Mouse (Mus musculus): ENCODE measurements around the gene Ptprj. TPM values are rescaled to one million over a fixed set of nuclear protein-coding genes. Genes with fewer than 3 reads are reported as not detected.

The Ptprj gene
- polyA plus RNA-seq, 1 experiment from 2014 or later: 3.0 TPM

GRCm38 (mm10) chr2:90562126-90562670 is 18.2 kb downstream of the Ptprj start:
- ATAC-seq (replicated peaks; ENCODE audit: insufficient number of reproducible peaks, low FRiP score, low TSS enrichment, low read depth) (no peak), DNase-seq (ENCODE audit: low spot score) (no peak)
- Histone ChIP-seq H3K4me1 (ENCODE audit: control insufficient read depth, insufficient read depth, low read length) (no peaks in the 10 kb centered on the region), H3K9ac (replicated peaks; ENCODE audit: low read length) (no peak overlapping the region), H3K9me3 (replicated peaks; ENCODE audit: control insufficient read depth, low read length) (no peaks in the 10 kb centered on the region), H3K4me3 (ENCODE audit: low read depth, low read length) (no peak overlapping the region), H3K36me3 (replicated peaks; ENCODE audit: control insufficient read depth, insufficient read depth, low read depth, low read length) (no peaks in the 10 kb centered on the region), H3K27me3 (ENCODE audit: control insufficient read depth, insufficient read depth, low read length) (no peaks in the 10 kb centered on the region), H3K27ac (replicated peaks; ENCODE audit: low read depth, low read length) (no peak overlapping the region), H3K4me2 (ENCODE audit: low read depth, low read length) (no peak overlapping the region)
- WGBS: 63% methylated on average over 8 of the region's 8 CpGs

GRCm38 (mm10) chr2:90560197-90560843 is 20.1 kb downstream of the Ptprj start:
- DNase-seq (ENCODE audit: low spot score): no peak
- no peak overlapping the region for H3K9ac ChIP-seq (replicated peaks; ENCODE audit: low read length)
- WGBS: 59% methylated on average over 6 of the region's 6 CpGs
- no peaks in the 10 kb centered on the region for H3K36me3 ChIP-seq (replicated peaks; ENCODE audit: control insufficient read depth, insufficient read depth, low read depth, low read length)
- no peak overlapping the region for H3K27ac ChIP-seq (replicated peaks; ENCODE audit: low read depth, low read length)
- no peak overlapping the region for H3K4me3 ChIP-seq (ENCODE audit: low read depth, low read length)
- no peaks in the 10 kb centered on the region for H3K27me3 ChIP-seq (ENCODE audit: control insufficient read depth, insufficient read depth, low read length)
- H3K4me2 ChIP-seq (ENCODE audit: low read depth, low read length): no peak overlapping the region
- no peaks in the 10 kb centered on the region for H3K4me1 ChIP-seq (ENCODE audit: control insufficient read depth, insufficient read depth, low read length)
- H3K9me3 ChIP-seq (replicated peaks; ENCODE audit: control insufficient read depth, low read length): no peaks in the 10 kb centered on the region
- no peak for ATAC-seq (replicated peaks; ENCODE audit: insufficient number of reproducible peaks, low FRiP score, low TSS enrichment, low read depth)

GRCm38 (mm10) chr2:90559688-90560196 is 20.7 kb downstream of the Ptprj start:
- Histone ChIP-seq H3K9ac (replicated peaks; ENCODE audit: low read length) (no peak overlapping the region), H3K9me3 (replicated peaks; ENCODE audit: control insufficient read depth, low read length) (no peaks in the 10 kb centered on the region), H3K27me3 (ENCODE audit: control insufficient read depth, insufficient read depth, low read length) (no peaks in the 10 kb centered on the region), H3K4me3 (ENCODE audit: low read depth, low read length) (no peak overlapping the region), H3K4me2 (ENCODE audit: low read depth, low read length) (no peak overlapping the region), H3K36me3 (replicated peaks; ENCODE audit: control insufficient read depth, insufficient read depth, low read depth, low read length) (no peaks in the 10 kb centered on the region), H3K27ac (replicated peaks; ENCODE audit: low read depth, low read length) (no peak overlapping the region), H3K4me1 (ENCODE audit: control insufficient read depth, insufficient read depth, low read length) (no peaks in the 10 kb centered on the region)
- DNase-seq (ENCODE audit: low spot score) (no peak), ATAC-seq (replicated peaks; ENCODE audit: insufficient number of reproducible peaks, low FRiP score, low TSS enrichment, low read depth) (no peak)
- 83% methylated on average over 12 of the region's 12 CpGs for WGBS

- DNase-seq (ENCODE audit: low spot score) (no peak), ATAC-seq (replicated peaks; ENCODE audit: insufficient number of reproducible peaks, low FRiP score, low TSS enrichment, low read depth) (no peak)
- Histone ChIP-seq H3K4me1 (ENCODE audit: control insufficient read depth, insufficient read depth, low read length) (no peaks in the 10 kb centered on the region), H3K9me3 (replicated peaks; ENCODE audit: control insufficient read depth, low read length) (no peaks in the 10 kb centered on the region), H3K27ac (replicated peaks; ENCODE audit: low read depth, low read length) (no peak overlapping the region), H3K4me3 (ENCODE audit: low read depth, low read length) (no peak overlapping the region), H3K9ac (replicated peaks; ENCODE audit: low read length) (no peak overlapping the region), H3K36me3 (replicated peaks; ENCODE audit: control insufficient read depth, insufficient read depth, low read depth, low read length) (no peaks in the 10 kb centered on the region), H3K27me3 (ENCODE audit: control insufficient read depth, insufficient read depth, low read length) (no peaks in the 10 kb centered on the region), H3K4me2 (ENCODE audit: low read depth, low read length) (no peak overlapping the region)
- WGBS: 82% methylated on average over 2 of the region's 2 CpGs
Measured at GRCm38 (mm10) chr2:90559015-90559687, 21.3 kb downstream of the Ptprj start.

- no peak for DNase-seq (ENCODE audit: low spot score)
- no peaks in the 10 kb centered on the region for H3K9me3 ChIP-seq (replicated peaks; ENCODE audit: control insufficient read depth, low read length)
- 87% methylated on average over 11 of the region's 11 CpGs for WGBS
- no peak overlapping the region for H3K4me3 ChIP-seq (ENCODE audit: low read depth, low read length)
- H3K4me2 ChIP-seq (ENCODE audit: low read depth, low read length): no peak overlapping the region
- no peaks in the 10 kb centered on the region for H3K4me1 ChIP-seq (ENCODE audit: control insufficient read depth, insufficient read depth, low read length)
- H3K27ac ChIP-seq (replicated peaks; ENCODE audit: low read depth, low read length): no peak overlapping the region
- no peak for ATAC-seq (replicated peaks; ENCODE audit: insufficient number of reproducible peaks, low FRiP score, low TSS enrichment, low read depth)
- H3K9ac ChIP-seq (replicated peaks; ENCODE audit: low read length): no peak overlapping the region
- no peaks in the 10 kb centered on the region for H3K36me3 ChIP-seq (replicated peaks; ENCODE audit: control insufficient read depth, insufficient read depth, low read depth, low read length)
- H3K27me3 ChIP-seq (ENCODE audit: control insufficient read depth, insufficient read depth, low read length): no peaks in the 10 kb centered on the region
Measured at GRCm38 (mm10) chr2:90558361-90558760, 22.1 kb downstream of the Ptprj start.

- WGBS: 79% methylated on average over 3 of the region's 3 CpGs
- Histone ChIP-seq H3K27me3 (ENCODE audit: control insufficient read depth, insufficient read depth, low read length) (no peaks in the 10 kb centered on the region), H3K27ac (replicated peaks; ENCODE audit: low read depth, low read length) (no peak overlapping the region), H3K9me3 (replicated peaks; ENCODE audit: control insufficient read depth, low read length) (no peaks in the 10 kb centered on the region), H3K4me2 (ENCODE audit: low read depth, low read length) (no peak overlapping the region), H3K4me3 (ENCODE audit: low read depth, low read length) (no peak overlapping the region), H3K36me3 (replicated peaks; ENCODE audit: control insufficient read depth, insufficient read depth, low read depth, low read length) (no peaks in the 10 kb centered on the region), H3K4me1 (ENCODE audit: control insufficient read depth, insufficient read depth, low read length) (no peaks in the 10 kb centered on the region), H3K9ac (replicated peaks; ENCODE audit: low read length) (no peak overlapping the region)
- ATAC-seq (replicated peaks; ENCODE audit: insufficient number of reproducible peaks, low FRiP score, low TSS enrichment, low read depth): no peak
- no peak for DNase-seq (ENCODE audit: low spot score)
Measured at GRCm38 (mm10) chr2:90557913-90558312, 22.5 kb downstream of the Ptprj start.

- Histone ChIP-seq H3K9me3 (replicated peaks; ENCODE audit: control insufficient read depth, low read length) (no peaks in the 10 kb centered on the region), H3K9ac (replicated peaks; ENCODE audit: low read length) (no peak overlapping the region), H3K4me1 (ENCODE audit: control insufficient read depth, insufficient read depth, low read length) (no peaks in the 10 kb centered on the region), H3K36me3 (replicated peaks; ENCODE audit: control insufficient read depth, insufficient read depth, low read depth, low read length) (no peaks in the 10 kb centered on the region), H3K27ac (replicated peaks; ENCODE audit: low read depth, low read length) (no peak overlapping the region), H3K4me2 (ENCODE audit: low read depth, low read length) (no peak overlapping the region), H3K4me3 (ENCODE audit: low read depth, low read length) (no peak overlapping the region), H3K27me3 (ENCODE audit: control insufficient read depth, insufficient read depth, low read length) (no peaks in the 10 kb centered on the region)
- ATAC-seq (replicated peaks; ENCODE audit: insufficient number of reproducible peaks, low FRiP score, low TSS enrichment, low read depth) (no peak), DNase-seq (ENCODE audit: low spot score) (no peak)
- WGBS: 84% methylated on average over 5 of the region's 5 CpGs
Measured at GRCm38 (mm10) chr2:90555744-90556143, 24.7 kb downstream of the Ptprj start.

GRCm38 (mm10) chr2:90554806-90555205 is 25.6 kb downstream of the Ptprj start:
- ATAC-seq (replicated peaks; ENCODE audit: insufficient number of reproducible peaks, low FRiP score, low TSS enrichment, low read depth) (no peak), DNase-seq (ENCODE audit: low spot score) (no peak)
- H3K27ac ChIP-seq (replicated peaks; ENCODE audit: low read depth, low read length): no peak overlapping the region
- H3K9ac ChIP-seq (replicated peaks; ENCODE audit: low read length): no peak overlapping the region
- no peaks in the 10 kb centered on the region for H3K9me3 ChIP-seq (replicated peaks; ENCODE audit: control insufficient read depth, low read length)
- 80% methylated on average over 4 of the region's 4 CpGs for WGBS
- no peaks in the 10 kb centered on the region for H3K36me3 ChIP-seq (replicated peaks; ENCODE audit: control insufficient read depth, insufficient read depth, low read depth, low read length)
- no peak overlapping the region for H3K4me2 ChIP-seq (ENCODE audit: low read depth, low read length)
- no peak overlapping the region for H3K4me3 ChIP-seq (ENCODE audit: low read depth, low read length)
- no peaks in the 10 kb centered on the region for H3K4me1 ChIP-seq (ENCODE audit: control insufficient read depth, insufficient read depth, low read length)
- H3K27me3 ChIP-seq (ENCODE audit: control insufficient read depth, insufficient read depth, low read length): no peaks in the 10 kb centered on the region

All from embryonic facial prominence, embryonic 11.5 days (tissue).